Mouse (Mus musculus): Measurements from ENCODE around the gene Cdk9.

- no peak for TF ChIP-seq CTCF (IDR thresholded peaks at IDR 0.05; ENCODE audit: extremely low read depth, insufficient read depth, low read length)
- no peak for TF ChIP-seq POLR2A (IDR thresholded peaks at IDR 0.05; ENCODE audit: extremely low read depth, insufficient read depth, low read length)
These were observed 45.1 kb downstream of the Cdk9 start for GRCm38 (mm10) chr2:32667775-32668174.

All from cortical plate, adult 2 months (tissue).